In genomic region chr16:4304176-4304922, GRCm38 (mm10) we compare ENCODE assay signal across 8 mouse cellular contexts.
DNase-seq lines count a peak whose midpoint lies in the region; ATAC-seq and TF ChIP-seq lines count a peak whose summit lies in the region.

No protein-coding gene starts in this region.

- peak; percentile 43 for DNase-seq in limb, embryonic 11.5 days (ENCODE audit: low spot score)
- no peak for DNase-seq in limb, embryonic 10.5 days (ENCODE audit: low spot score)
- no peak for DNase-seq in Patski (ENCODE audit: low read depth, low spot score)
- DNase-seq in kidney, postnatal 0 days (ENCODE audit: low spot score), result peak; percentile 62
- no peak for DNase-seq in gastrocnemius, postnatal 10 days
- no peak for DNase-seq in Muller cell, postnatal 12 days (ENCODE audit: inconsistent ontology term)

- no peaks in the 10 kb centered on the region for H3K9me3 ChIP-seq in limb, embryonic 11.5 days (ENCODE audit: control insufficient read depth, low read length)
- no peaks in the 10 kb centered on the region for H3K9me3 ChIP-seq in limb, embryonic 10.5 days (replicated peaks)
- H3K9me3 ChIP-seq in kidney, postnatal 0 days (replicated peaks; ENCODE audit: low read length), result no peaks in the 10 kb centered on the region
- no peaks in the 10 kb centered on the region for H3K9me3 ChIP-seq in neural tube, embryonic 13.5 days

- no peaks in the 10 kb centered on the region for H3K36me3 ChIP-seq in limb, embryonic 11.5 days (ENCODE audit: control insufficient read depth, insufficient read depth, low read length)
- no peaks in the 10 kb centered on the region for H3K36me3 ChIP-seq in limb, embryonic 10.5 days
- H3K36me3 ChIP-seq in kidney, postnatal 0 days (ENCODE audit: insufficient read depth, low read length), result 0 out of 2 replicates have a peak, but pooled peaks cover 3% of the 10 kb centered on the region
- peaks cover 2% of the 10 kb centered on the region; the same call in 1 of the 2 replicates for H3K36me3 ChIP-seq in neural tube, embryonic 13.5 days

- no peak overlapping the region for H3K4me2 ChIP-seq in limb, embryonic 11.5 days (ENCODE audit: low read depth, severe bottlenecking)
- H3K4me2 ChIP-seq in kidney, postnatal 0 days (ENCODE audit: low read length), result no peak overlapping the region
- no peak overlapping the region for H3K4me2 ChIP-seq in neural tube, embryonic 13.5 days

- WGBS in limb, embryonic 11.5 days, result 61% methylated on average over 12 of the region's 12 CpGs
- 69% methylated on average over 12 of the region's 12 CpGs for WGBS in limb, embryonic 10.5 days
- 67% methylated on average over 12 of the region's 12 CpGs for WGBS in kidney, postnatal 0 days
- WGBS in neural tube, embryonic 13.5 days, result 70% methylated on average over 12 of the region's 12 CpGs

- in situ Hi-C loops in Patski (cut with MboI; ENCODE audit: low pct_unique_long_range_greater_than_20kb), result no loop called here

- H3K4me3 ChIP-seq in limb, embryonic 11.5 days (ENCODE audit: low read depth, low read length), result no peak overlapping the region
- no peak overlapping the region for H3K4me3 ChIP-seq in limb, embryonic 10.5 days
- no peak overlapping the region for H3K4me3 ChIP-seq in cortical plate, adult 2 months (ENCODE audit: insufficient read depth, low read length)
- no peak overlapping the region for H3K4me3 ChIP-seq in kidney, postnatal 0 days (replicated peaks; ENCODE audit: low read depth, low read length)
- H3K4me3 ChIP-seq in neural tube, embryonic 13.5 days, result no peak overlapping the region

- TF ChIP-seq POLR2A in cortical plate, adult 2 months (IDR thresholded peaks at IDR 0.05; ENCODE audit: extremely low read depth, insufficient read depth, low read length), result no peak

- CTCF ChIA-PET in Patski (lab: Charles Lee), result interaction anchor here (0.8 to 1.7 kb wide), 5 partner anchors 8 to 239 kb away, joined by 3 to 5 read pairs (median 3); no protein-coding TSS in a partner anchor

- peak; percentile 73 for TF ChIP-seq CTCF in Patski (IDR thresholded peaks at IDR 0.05)
- peak; percentile 56 for TF ChIP-seq CTCF in cortical plate, adult 2 months (IDR thresholded peaks at IDR 0.05; ENCODE audit: extremely low read depth, insufficient read depth, low read length)
- peak; percentile 79 for TF ChIP-seq CTCF in kidney, postnatal 0 days (IDR thresholded peaks at IDR 0.05; ENCODE audit: low read depth)

- POLR2A ChIA-PET in Patski (lab: Charles Lee), result no interaction called here

- H3K4me1 ChIP-seq in limb, embryonic 11.5 days (ENCODE audit: control insufficient read depth, insufficient read depth, low read length), result no peaks in the 10 kb centered on the region
- H3K4me1 ChIP-seq in limb, embryonic 10.5 days, result 0 out of 2 replicates have a peak, but pooled peaks cover 2% of the 10 kb centered on the region
- no peaks in the 10 kb centered on the region for H3K4me1 ChIP-seq in cortical plate, adult 2 months (ENCODE audit: control insufficient read depth, insufficient read depth, low read length)
- H3K4me1 ChIP-seq in kidney, postnatal 0 days (replicated peaks; ENCODE audit: insufficient read depth, low read length), result no peaks in the 10 kb centered on the region
- H3K4me1 ChIP-seq in neural tube, embryonic 13.5 days (replicated peaks), result no peaks in the 10 kb centered on the region

- H3K27ac ChIP-seq in limb, embryonic 11.5 days (replicated peaks; ENCODE audit: low read depth, low read length), result no peak overlapping the region
- no peak overlapping the region for H3K27ac ChIP-seq in limb, embryonic 10.5 days
- no peak overlapping the region for H3K27ac ChIP-seq in cortical plate, adult 2 months (ENCODE audit: insufficient read depth, low read length)
- no peak overlapping the region for H3K27ac ChIP-seq in kidney, postnatal 0 days
- no peak overlapping the region for H3K27ac ChIP-seq in neural tube, embryonic 13.5 days (replicated peaks)

- H3K9ac ChIP-seq in limb, embryonic 11.5 days (ENCODE audit: low read length), result no peak overlapping the region
- H3K9ac ChIP-seq in kidney, postnatal 0 days (ENCODE audit: low read depth, low read length), result no peak overlapping the region
- no peak overlapping the region for H3K9ac ChIP-seq in neural tube, embryonic 13.5 days

- ATAC-seq in limb, embryonic 11.5 days (ENCODE audit: insufficient number of reproducible peaks, low FRiP score, low TSS enrichment, low read depth), result no peak
- ATAC-seq in Patski, result no peak
- peak; percentile 61; the same call in 1 of the 2 replicates for ATAC-seq in kidney, postnatal 0 days (replicated peaks; ENCODE audit: low FRiP score, low read depth)
- peak; percentile 56 for ATAC-seq in neural tube, embryonic 13.5 days (ENCODE audit: low read depth)

- no peaks in the 10 kb centered on the region for H3K27me3 ChIP-seq in limb, embryonic 11.5 days (ENCODE audit: control insufficient read depth, insufficient read depth, low read length)
- no peaks in the 10 kb centered on the region for H3K27me3 ChIP-seq in limb, embryonic 10.5 days (ENCODE audit: low read depth, poor library complexity, severe bottlenecking)
- H3K27me3 ChIP-seq in Patski, result no peaks in the 10 kb centered on the region
- no peaks in the 10 kb centered on the region for H3K27me3 ChIP-seq in kidney, postnatal 0 days (ENCODE audit: insufficient read depth, low read length)
- no peaks in the 10 kb centered on the region for H3K27me3 ChIP-seq in neural tube, embryonic 13.5 days

Comparison
In these comparisons a context has a peak if more than half of its experiments do, and no peak if none do; other contexts are left out.
1. DNase-seq: peak in limb, embryonic 11.5 days (single experiment) and kidney, postnatal 0 days (single experiment); none in limb, embryonic 10.5 days (single experiment), Patski (single experiment), gastrocnemius, postnatal 10 days (single experiment) and Muller cell, postnatal 12 days (single experiment).
2. ATAC-seq: peak in kidney, postnatal 0 days (single experiment) and neural tube, embryonic 13.5 days (single experiment); none in limb, embryonic 11.5 days (single experiment) and Patski (single experiment).
3. Peak in every context shown above with its lines, with median percentiles within 50 percentile points of each other: CTCF ChIP-seq.